Mouse (Mus musculus) CH12.LX (cell line): ENCODE results near the gene Map1b. TPM values are rescaled to one million over a fixed set of nuclear protein-coding genes. Genes with fewer than 3 reads are reported as not detected.

ENCODE experiments used
- DNase-seq: peaks from one replicate; pipeline ENCODE4 v3.0.0-alpha.2; 2013; ENCODE audit errors: extremely low read depth
- H3K27ac ChIP-seq: 2 replicates; pipeline ENCODE4 v1.5.1; 2012; ENCODE audit warnings: low read depth, mild to moderate bottlenecking, control low read depth, moderate library complexity; ENCODE audit not compliant: insufficient read depth
- H3K27me3 ChIP-seq: replicated peaks from 2 replicates; pipeline ENCODE3; 2012; ENCODE audit warnings: inconsistent platforms
- H3K36me3 ChIP-seq, 2 experiments: replicated peaks in 1 of 2; 2 replicates each; pipeline versions ENCODE3 to v1.6.1; 2012; ENCODE audit warnings: inconsistent platforms in 1 of 2, low read length in 1 of 2, mild to moderate bottlenecking in 1 of 2, mixed read lengths in 1 of 2, moderate library complexity in 1 of 2; ENCODE audit not compliant: control insufficient read depth in 1 of 2, insufficient read depth in 1 of 2
- H3K4me1 ChIP-seq, 2 experiments: 2 replicates each; pipeline ENCODE4 v1.6.1; 2012; ENCODE audit warnings: inconsistent platforms in 1 of 2, moderate library complexity in 1 of 2; ENCODE audit not compliant: insufficient read depth in 2 of 2, control insufficient read depth in 1 of 2
- H3K4me2 ChIP-seq: 2 replicates; pipeline ENCODE4 v1.6.1; 2012; ENCODE audit warnings: low read depth, mild to moderate bottlenecking, control low read depth; ENCODE audit not compliant: poor library complexity, insufficient read depth, severe bottlenecking
- H3K4me3 ChIP-seq, 3 experiments: fragments of 150-350 bp in 1 of 3; sonication (generic) in 1 of 3; replicated peaks in 1 of 3; 2 replicates each; pipeline versions ENCODE3 to v1.5.1; 2011 to 2012; ENCODE audit warnings: low read depth in 2 of 3, low read length in 2 of 3, mild to moderate bottlenecking in 2 of 3, moderate library complexity in 2 of 3, control low read depth in 1 of 3, improper control_type of control experiment in 1 of 3, inconsistent platforms in 1 of 3, mixed read lengths in 1 of 3; ENCODE audit not compliant: poor library complexity in 1 of 3
- H3K79me2 ChIP-seq: replicated peaks from 2 replicates; pipeline ENCODE4 v1.6.1; 2012; ENCODE audit warnings: mild to moderate bottlenecking, moderate library complexity; ENCODE audit not compliant: control insufficient read depth, poor library complexity, insufficient read depth, severe bottlenecking; ENCODE audit errors: extremely low read depth
- H3K9ac ChIP-seq: 2 replicates; pipeline ENCODE4 v1.6.1; 2012; ENCODE audit warnings: low read depth, mild to moderate bottlenecking, control low read depth, moderate library complexity; ENCODE audit not compliant: insufficient read depth
- H3K9me3 ChIP-seq: replicated peaks from 2 replicates; pipeline ENCODE3; 2012; ENCODE audit warnings: low read length, inconsistent platforms, mixed read lengths
- BHLHE40 ChIP-seq: IDR thresholded peaks from 2 replicates; pipeline ENCODE4 v1.6.1; 2011; ENCODE audit warnings: mild to moderate bottlenecking, low read depth, low read length, improper control_type of control experiment
- CHD1 ChIP-seq: IDR thresholded peaks from 2 replicates; pipeline ENCODE4 v1.6.1; 2012; ENCODE audit warnings: low read depth, low read length, improper control_type of control experiment, inconsistent platforms
- CHD2 ChIP-seq: IDR thresholded peaks from 2 replicates; pipeline ENCODE4 v1.6.1; 2011; ENCODE audit warnings: low read length, improper control_type of control experiment
- CTCF ChIP-seq, 2 experiments: IDR thresholded peaks in 1 of 2; conservative IDR thresholded peaks in 1 of 2; 2 replicates each; pipeline ENCODE4 v1.5.1; 2011 to 2012; ENCODE audit warnings: low read depth in 2 of 2, low read length in 2 of 2, improper control_type of control experiment in 1 of 2, inconsistent platforms in 1 of 2, mild to moderate bottlenecking in 1 of 2, moderate library complexity in 1 of 2
- EP300 ChIP-seq: IDR thresholded peaks from 2 replicates; pipeline ENCODE4 v1.6.1; 2011; ENCODE audit warnings: low read length, improper control_type of control experiment
- ETS1 ChIP-seq: conservative IDR thresholded peaks from 2 replicates; pipeline ENCODE4 v1.6.1; 2012; ENCODE audit warnings: low read depth, mild to moderate bottlenecking, inconsistent platforms, low read length, improper control_type of control experiment, moderate library complexity
- HCFC1 ChIP-seq: IDR thresholded peaks from 2 replicates; pipeline ENCODE4 v1.6.1; 2012; ENCODE audit warnings: low read depth, mild to moderate bottlenecking, inconsistent platforms, low read length, improper control_type of control experiment
- JUN ChIP-seq: IDR thresholded peaks from 2 replicates; pipeline ENCODE4 v1.6.1; 2011; ENCODE audit warnings: low read depth, mild to moderate bottlenecking, low read length, improper control_type of control experiment, moderate library complexity; ENCODE audit not compliant: insufficient read depth
- JUND ChIP-seq: conservative IDR thresholded peaks from 2 replicates; pipeline ENCODE4 v1.6.1; 2011; ENCODE audit warnings: low read depth, low read length, improper control_type of control experiment
- KAT2A ChIP-seq: IDR thresholded peaks from 2 replicates; pipeline ENCODE4 v1.6.1; 2012; ENCODE audit warnings: low read length, improper control_type of control experiment, inconsistent platforms; ENCODE audit not compliant: insufficient replicate concordance
- MAFK ChIP-seq: IDR thresholded peaks from 2 replicates; pipeline ENCODE4 v1.6.1; 2011; ENCODE audit warnings: low read length, improper control_type of control experiment; ENCODE audit not compliant: insufficient replicate concordance
- MAZ ChIP-seq: IDR thresholded peaks from 2 replicates; pipeline ENCODE4 v1.6.1; 2012; ENCODE audit warnings: low read depth, mild to moderate bottlenecking, inconsistent platforms, low read length, improper control_type of control experiment, moderate library complexity
- MXI1 ChIP-seq: IDR thresholded peaks from 2 replicates; pipeline ENCODE4 v1.6.1; 2011; ENCODE audit warnings: mild to moderate bottlenecking, low read depth, low read length, improper control_type of control experiment
- MYC ChIP-seq: IDR thresholded peaks from 2 replicates; pipeline ENCODE4 v1.6.1; 2011; ENCODE audit warnings: low read depth, mild to moderate bottlenecking, improper control_type of control experiment, low read length
- NELFE ChIP-seq: IDR thresholded peaks from 2 replicates; pipeline ENCODE4 v1.6.1; 2011; ENCODE audit warnings: low read depth, low read length, improper control_type of control experiment
- NRF1 ChIP-seq: IDR thresholded peaks from 2 replicates; pipeline ENCODE4 v1.6.1; 2014; ENCODE audit warnings: low read depth, mild to moderate bottlenecking, inconsistent platforms, low read length, improper control_type of control experiment, moderate library complexity
- PAX5 ChIP-seq: IDR thresholded peaks from 2 replicates; pipeline ENCODE4 v1.6.1; 2012; ENCODE audit warnings: low read length, inconsistent platforms, mixed read lengths
- POLR2AphosphoS2 ChIP-seq: IDR thresholded peaks from 2 replicates; pipeline ENCODE4 v1.6.1; 2011; ENCODE audit warnings: low read depth, low read length, improper control_type of control experiment
- RAD21 ChIP-seq: IDR thresholded peaks from 2 replicates; pipeline ENCODE4 v1.6.1; 2011; ENCODE audit warnings: low read depth, mild to moderate bottlenecking, low read length, improper control_type of control experiment, moderate library complexity
- RCOR1 ChIP-seq: conservative IDR thresholded peaks from 2 replicates; pipeline ENCODE4 v1.6.1; 2012; ENCODE audit warnings: low read depth, mild to moderate bottlenecking, inconsistent platforms, low read length, improper control_type of control experiment
- SIN3A ChIP-seq: IDR thresholded peaks from 2 replicates; pipeline ENCODE4 v1.6.1; 2012; ENCODE audit warnings: low read length, improper control_type of control experiment, inconsistent platforms
- SMC3 ChIP-seq: IDR thresholded peaks from 2 replicates; pipeline ENCODE4 v1.6.1; 2011; ENCODE audit warnings: low read depth, low read length, improper control_type of control experiment
- UBTF ChIP-seq: IDR thresholded peaks from 2 replicates; pipeline ENCODE4 v1.6.1; 2012; ENCODE audit warnings: low read depth, mild to moderate bottlenecking, inconsistent platforms, low read length, improper control_type of control experiment, moderate library complexity
- USF2 ChIP-seq: conservative IDR thresholded peaks from 2 replicates; pipeline ENCODE4 v1.6.1; 2011; ENCODE audit warnings: low read depth, low read length, improper control_type of control experiment
- ZNF384 ChIP-seq: IDR thresholded peaks from 2 replicates; pipeline ENCODE4 v1.6.1; 2012; ENCODE audit warnings: low read depth, low read length, improper control_type of control experiment, inconsistent platforms
- dilution Hi-C: fragments of 300-500 bp; cut with MboI; formaldehyde crosslinking; loops from 2 replicates; pipeline ENCODE4 v1.14.3; 2020; ENCODE audit warnings: low sequenced_read_pairs; ENCODE audit not compliant: extremely low pct_unique_long_range_greater_than_20kb, extremely low pct_ligation_motif_present
- in situ Hi-C: fragments of 300-500 bp; cut with MboI; formaldehyde crosslinking; loops from 3 replicates; pipeline ENCODE4 v1.14.3; 2019; ENCODE audit warnings: low sequenced_read_pairs, low pct_ligation_motif_present, low pct_unique_long_range_greater_than_20kb, mixed read lengths
- polyA plus RNA-seq: library from polyadenylated mRNA; unstranded; fragments of >175 nt; gene quantifications from 2 replicates; pipeline ENCODE4 v1.2.1, GENCODE M21; 2012; ENCODE audit warnings: low read depth; ENCODE audit not compliant: insufficient read length
- total RNA-seq, 2 experiments: library from RNA; depleted of rRNA; stranded (reverse); fragments of 300-350 nt in 1 of 2; fragments of >200 nt in 1 of 2; gene quantifications; 2 replicates each; pipeline ENCODE4 v1.2.3; 2012 to 2014

Map1b gene
- total and polyA plus RNA-seq, 3 experiments: 0.04 to 0.08 TPM; not detected in 1

DNA sequence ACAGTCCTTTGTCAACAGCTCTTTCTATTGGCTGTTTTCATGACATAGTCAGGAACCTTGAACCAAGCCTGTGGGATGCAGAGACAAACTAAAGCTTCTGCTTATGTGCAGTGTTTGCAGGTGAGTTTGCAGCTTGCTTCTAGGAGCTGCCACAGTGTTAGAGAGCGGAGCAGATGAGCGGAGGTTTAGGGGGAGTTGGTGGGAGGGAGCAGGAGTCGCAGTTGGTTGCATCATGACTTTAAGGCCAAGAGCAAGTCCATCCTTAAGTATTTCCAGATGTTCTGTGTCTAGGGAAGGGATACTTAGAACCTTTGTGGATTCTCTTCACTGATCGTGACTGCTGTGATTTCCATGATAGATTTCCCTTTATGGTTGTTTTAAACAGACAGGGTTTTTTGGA lies 142.1 kb downstream of the Map1b start:
- in situ Hi-C loops: loop anchor here (10.0 kb wide), 1 partner anchor 471 kb away; no protein-coding TSS in a partner anchor
- H3K9me3 ChIP-seq: no peaks in the 10 kb centered on the region
- dilution Hi-C loops: no loop called here

DNA sequence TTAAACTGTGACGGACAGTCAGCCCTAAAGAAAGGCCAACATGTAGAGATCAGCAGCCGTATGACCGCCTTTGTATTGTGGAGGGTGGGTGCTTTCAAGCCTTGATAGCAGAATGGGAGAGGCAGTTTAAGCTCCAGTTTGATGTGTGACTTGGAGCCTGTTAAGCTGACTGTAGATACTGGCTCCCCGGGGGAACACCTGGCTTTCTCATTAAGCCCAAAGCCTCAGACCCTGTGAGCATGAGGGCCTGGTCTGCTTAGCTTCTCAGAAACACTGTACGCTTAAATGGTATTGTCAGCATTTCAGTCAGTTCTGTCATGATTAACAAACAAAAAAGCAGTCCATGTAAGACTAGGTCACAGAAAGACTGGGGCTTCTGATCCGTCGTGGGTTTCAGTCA lies 142.7 kb downstream of the Map1b start:
- peaks cover 6 to 63% of the 10 kb centered on the region in 2 experiments for H3K36me3 ChIP-seq
- no peak overlapping the region for H3K4me3 ChIP-seq
- H3K79me2 ChIP-seq: no peaks in the 10 kb centered on the region
- peaks cover 0 to 23% of the 10 kb centered on the region in 2 experiments; a peak in 2 of 4 replicates for H3K4me1 ChIP-seq
- DNase-seq: no peak
- no peak overlapping the region for H3K9ac ChIP-seq
- in situ Hi-C loops (loop anchor here (10.0 kb wide), 1 partner anchor 471 kb away; no protein-coding TSS in a partner anchor), dilution Hi-C loops (no loop called here)
- no peak overlapping the region for H3K27ac ChIP-seq
- H3K9me3 ChIP-seq: no peaks in the 10 kb centered on the region
- TF ChIP-seq ZNF384 (no peak), JUN (no peak), HCFC1 (no peak), USF2 (no peak), CHD2 (no peak), RAD21 (no peak), ETS1 (no peak), UBTF (no peak), EP300 (no peak), JUND (no peak), PAX5 (no peak), NRF1 (no peak), CTCF (conservative IDR thresholded peaks at IDR 0.05 in 1 of 2, IDR thresholded peaks at IDR 0.05 in 1 of 2; ENCODE audit: low read depth in 2 of 2, low read length in 2 of 2) (no peak), MAZ (no peak), MAFK (no peak), BHLHE40 (no peak), MYC (no peak), KAT2A (no peak), NELFE (no peak), MXI1 (no peak)
- no peak overlapping the region for H3K4me2 ChIP-seq
- no peaks in the 10 kb centered on the region for H3K27me3 ChIP-seq

More for the DNA sequence above, 142.1 kb downstream of the Map1b start:
- Histone ChIP-seq H3K27me3 (no peaks in the 10 kb centered on the region), H3K36me3 (peaks cover 6 to 62% of the 10 kb centered on the region in 2 experiments), H3K4me1 (peaks cover 0 to 23% of the 10 kb centered on the region in 2 experiments; a peak in 2 of 4 replicates), H3K79me2 (no peaks in the 10 kb centered on the region), H3K4me3 (no peak overlapping the region), H3K4me2 (no peak overlapping the region), H3K27ac (no peak overlapping the region), H3K9ac (no peak overlapping the region)
- DNase-seq: no peak
- no peak for TF ChIP-seq MXI1
- TF ChIP-seq HCFC1: no peak
- no peak for TF ChIP-seq MAZ
- TF ChIP-seq EP300: no peak
- TF ChIP-seq SMC3: no peak
- no peak for TF ChIP-seq SIN3A
- TF ChIP-seq CHD1: no peak
- TF ChIP-seq RCOR1: no peak
- no peak for TF ChIP-seq MYC
- no peak for TF ChIP-seq BHLHE40
- TF ChIP-seq POLR2AphosphoS2: no peak
- no peak for TF ChIP-seq JUND
